Mouse (Mus musculus): ENCODE measurements at regions not wholly inside any gene's neighbourhood (a gene's known extent, or its start where the extent isn't known, plus 50 kb on each side); places are given as distances from the start of the nearest gene placed in this dataset.

DNA sequence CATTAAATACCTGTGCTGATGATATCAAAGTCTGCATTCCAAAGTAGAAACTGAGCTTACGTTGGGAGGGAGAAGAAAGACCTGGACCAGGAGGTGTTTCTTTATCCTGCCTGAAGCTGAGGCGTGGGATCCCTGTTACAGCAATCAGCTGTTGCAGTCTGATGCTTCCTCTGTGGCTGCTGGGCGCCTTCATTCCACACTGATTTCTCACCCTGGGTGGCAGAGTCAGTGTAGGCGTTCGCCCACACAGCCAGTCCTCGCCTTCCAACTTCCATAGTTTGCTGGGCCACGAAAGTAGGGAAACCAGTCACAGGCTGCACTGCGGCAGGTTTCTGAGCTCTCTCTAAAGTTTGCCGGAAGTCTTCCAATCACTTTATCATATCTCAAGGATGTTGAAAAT lies 59.7 kb upstream of the Ralgapa2 start:
- TF ChIP-seq EP300 (IDR thresholded peaks at IDR 0.05; ENCODE audit: low read depth) = no peak
- no peak for TF ChIP-seq CTCF (IDR thresholded peaks at IDR 0.05; ENCODE audit: low read depth)

Data from liver, embryonic 14.5 days (tissue).